Mouse (Mus musculus): ENCODE results near the gene Igfals. TPM values are rescaled to one million over a fixed set of nuclear protein-coding genes. Genes with fewer than 3 reads are reported as not detected.

Igfals gene
- polyA plus RNA-seq, 1 experiment from 2014 or later = not detected

DNA sequence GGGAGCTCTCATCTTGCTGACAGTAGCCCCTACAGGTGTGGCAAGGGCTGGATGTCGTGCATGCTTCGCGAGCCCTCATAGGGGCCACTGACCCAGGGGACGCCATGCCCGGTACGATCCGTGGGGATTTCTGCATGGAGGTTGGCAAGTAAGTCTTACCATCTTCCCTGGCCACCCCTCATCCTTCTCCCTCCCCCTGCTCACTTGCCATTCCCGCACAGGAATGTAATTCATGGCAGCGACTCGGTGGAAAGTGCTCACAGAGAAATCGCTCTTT is 31.1 kb downstream of the Igfals start:
- 34% methylated on average over 11 of the region's 11 CpGs for WGBS
- peaks cover 52% of the 10 kb centered on the region for H3K4me1 ChIP-seq (replicated peaks)
- H3K9ac ChIP-seq = peak overlapping the region; percentile 95
- no peaks in the 10 kb centered on the region for H3K9me3 ChIP-seq
- peaks cover 67% of the 10 kb centered on the region for H3K36me3 ChIP-seq
- peak overlapping the region; percentile 85 for H3K4me3 ChIP-seq
- peak overlapping the region; percentile 100 for H3K4me2 ChIP-seq
- no peaks in the 10 kb centered on the region for H3K27me3 ChIP-seq
- peak overlapping the region; percentile 88 for H3K27ac ChIP-seq (replicated peaks)
- peak; percentile 1; the same call in 1 of the 2 replicates for ATAC-seq (ENCODE audit: low read depth)

DNA sequence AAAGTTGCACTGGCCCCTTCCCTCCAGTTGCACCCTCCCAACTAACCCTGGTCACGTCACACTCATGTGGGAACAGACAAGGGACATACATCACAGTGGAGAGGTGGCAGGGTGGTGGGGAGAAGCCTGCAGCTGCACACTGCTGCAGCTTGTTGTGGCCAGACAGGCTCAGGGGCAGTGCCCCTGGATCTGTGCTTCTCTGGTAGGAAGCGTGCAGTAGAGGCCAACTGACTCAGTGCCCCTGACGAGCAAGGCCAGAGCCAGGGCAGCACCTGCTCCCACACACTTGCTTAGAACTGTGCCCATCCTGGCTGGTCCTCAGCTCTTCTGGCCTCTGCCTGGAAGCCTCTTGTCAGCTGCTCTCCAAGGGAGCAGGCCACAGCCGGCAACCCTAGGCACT is 31.8 kb downstream of the Igfals start:
- Histone ChIP-seq H3K9ac (peak overlapping the region; percentile 95), H3K4me2 (peak overlapping the region; percentile 100), H3K4me1 (replicated peaks) (peaks cover 52% of the 10 kb centered on the region), H3K36me3 (peaks cover 67% of the 10 kb centered on the region), H3K27ac (replicated peaks) (no peak overlapping the region), H3K27me3 (no peaks in the 10 kb centered on the region), H3K9me3 (no peaks in the 10 kb centered on the region), H3K4me3 (peak overlapping the region; percentile 85)
- 80% methylated on average over 4 of the region's 4 CpGs for WGBS
- no peak for ATAC-seq (ENCODE audit: low read depth)

DNA sequence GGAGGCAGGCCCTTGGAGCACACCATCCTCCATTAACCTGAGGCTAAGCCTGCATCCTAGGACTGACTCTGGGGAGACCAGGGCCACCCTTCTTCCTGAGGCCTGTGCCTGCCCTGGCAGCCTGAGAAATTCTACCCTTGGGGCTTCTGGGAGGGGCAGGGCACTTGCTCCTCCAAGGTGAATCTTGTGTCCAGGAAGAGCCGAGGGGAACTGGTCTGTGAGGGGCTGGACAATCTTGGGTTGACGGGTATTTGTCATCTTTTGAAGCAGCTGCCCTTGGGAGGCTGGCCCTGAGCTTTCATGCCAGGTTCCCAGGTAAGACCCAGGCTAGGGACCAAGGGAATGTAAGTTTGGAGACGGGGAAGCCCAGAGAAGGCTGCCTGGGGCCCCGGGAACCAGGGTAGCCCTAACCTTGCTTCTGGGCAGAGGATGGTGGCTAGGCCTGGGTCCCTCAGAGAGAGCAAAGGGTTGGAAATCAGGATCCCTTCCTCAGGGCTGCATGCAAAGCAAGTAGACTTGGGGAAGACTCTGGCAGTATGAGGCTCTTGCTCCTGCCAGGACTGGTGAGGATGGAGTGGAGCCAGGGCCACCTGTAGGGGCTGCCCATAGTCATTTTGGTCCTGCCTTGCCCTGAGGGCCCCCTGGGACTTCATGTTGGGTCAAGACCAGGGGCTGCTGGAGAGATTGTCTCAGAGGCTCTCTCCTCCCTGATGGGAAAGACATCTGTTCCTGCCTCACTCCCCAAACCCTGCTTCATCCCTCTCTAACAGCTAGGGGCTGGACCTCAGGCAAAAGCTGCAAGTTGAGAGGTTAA is 32.5 kb downstream of the Igfals start:
- Histone ChIP-seq H3K9me3 (no peaks in the 10 kb centered on the region), H3K4me3 (peak overlapping the region; percentile 85; the same call in 1 of the 2 replicates)
- WGBS = 88% methylated on average over 4 of the region's 4 CpGs

DNA sequence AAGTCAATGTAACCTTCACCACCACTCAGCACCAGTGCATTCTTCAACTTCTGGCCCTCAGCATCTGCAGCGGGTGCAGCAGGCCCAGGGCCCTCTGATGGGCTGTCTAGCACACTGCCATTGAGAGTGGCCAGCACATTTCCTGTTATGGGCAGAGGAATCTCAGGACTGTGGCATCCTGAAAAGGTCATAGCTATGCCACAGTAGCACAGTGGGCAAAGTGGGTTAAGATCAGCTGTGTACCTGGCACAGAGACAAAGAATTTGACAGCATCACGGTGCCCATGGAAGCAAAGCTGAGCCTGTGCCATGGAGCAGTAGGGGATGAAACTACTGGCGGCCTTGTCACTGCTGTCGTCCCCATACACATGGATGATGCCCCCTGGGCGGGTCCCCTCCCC is 33.4 kb downstream of the Igfals start:
- Histone ChIP-seq H3K27ac (replicated peaks) (no peak overlapping the region), H3K4me3 (no peak overlapping the region), H3K9ac (no peak overlapping the region), H3K36me3 (peaks cover 72% of the 10 kb centered on the region), H3K4me1 (replicated peaks) (peaks cover 38% of the 10 kb centered on the region), H3K27me3 (no peaks in the 10 kb centered on the region), H3K4me2 (no peak overlapping the region), H3K9me3 (no peaks in the 10 kb centered on the region)
- WGBS = 90% methylated on average over 5 of the region's 5 CpGs
- no peak for ATAC-seq (ENCODE audit: low read depth)

More for the DNA sequence above, 32.5 kb downstream of the Igfals start:
- peaks cover 67% of the 10 kb centered on the region for H3K36me3 ChIP-seq
- peak overlapping the region; percentile 100 for H3K4me2 ChIP-seq
- peaks cover 47% of the 10 kb centered on the region for H3K4me1 ChIP-seq (replicated peaks)
- H3K9ac ChIP-seq = peak overlapping the region; percentile 95
- no peaks in the 10 kb centered on the region for H3K27me3 ChIP-seq
- H3K27ac ChIP-seq (replicated peaks) = no peak overlapping the region
- ATAC-seq (ENCODE audit: low read depth) = no peak

DNA sequence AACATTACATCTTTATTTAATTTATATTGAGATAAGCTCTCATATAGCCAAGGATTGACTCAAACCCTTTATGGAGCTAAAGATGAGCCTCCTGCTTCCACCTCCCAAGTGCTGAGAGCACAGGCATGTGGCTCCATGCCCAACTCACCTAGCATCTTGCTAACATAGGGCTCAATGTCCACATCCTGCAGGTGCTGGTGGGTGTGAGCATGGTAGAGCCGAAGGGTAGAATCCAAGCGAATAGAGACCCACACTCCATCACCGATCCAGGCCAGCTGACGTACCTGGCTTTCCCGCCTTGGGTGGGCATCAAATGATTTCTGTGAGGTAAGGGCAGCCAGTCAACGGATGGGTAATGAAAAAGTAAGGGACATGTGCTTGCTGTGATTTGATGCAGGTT is 34.2 kb downstream of the Igfals start:
- peaks cover 33% of the 10 kb centered on the region for H3K4me1 ChIP-seq (replicated peaks)
- H3K4me2 ChIP-seq = no peak overlapping the region
- no peak for ATAC-seq (ENCODE audit: low read depth)
- H3K27me3 ChIP-seq = no peaks in the 10 kb centered on the region
- H3K36me3 ChIP-seq = peaks cover 80% of the 10 kb centered on the region
- WGBS = 94% methylated on average over 6 of the region's 6 CpGs
- H3K27ac ChIP-seq (replicated peaks) = no peak overlapping the region
- H3K9ac ChIP-seq = no peak overlapping the region
- no peaks in the 10 kb centered on the region for H3K9me3 ChIP-seq
- no peak overlapping the region for H3K4me3 ChIP-seq

DNA sequence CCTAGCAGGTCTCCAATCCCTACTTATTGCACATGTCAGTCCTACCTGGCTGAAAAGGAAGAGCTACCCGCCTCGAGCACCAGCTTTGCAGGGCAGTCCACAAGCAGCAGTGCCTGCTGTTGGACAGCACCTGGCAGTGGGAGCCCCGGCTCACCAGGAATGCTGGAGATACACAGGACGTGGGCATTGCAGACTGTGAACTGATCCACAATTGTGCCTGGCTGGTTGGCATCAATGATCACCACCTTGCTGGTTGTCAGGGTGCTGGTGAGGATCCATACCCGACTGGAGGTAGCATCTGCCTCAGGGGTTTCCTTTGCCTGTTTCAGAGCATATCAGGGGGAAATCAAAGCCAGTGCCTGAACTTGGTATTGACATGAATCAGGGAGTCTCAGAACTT is 36.3 kb downstream of the Igfals start:
- Histone ChIP-seq H3K9ac (no peak overlapping the region), H3K36me3 (peaks cover 100% of the 10 kb centered on the region), H3K9me3 (no peaks in the 10 kb centered on the region), H3K27me3 (no peaks in the 10 kb centered on the region), H3K27ac (replicated peaks) (no peak overlapping the region), H3K4me1 (replicated peaks) (peaks cover 15% of the 10 kb centered on the region), H3K4me2 (no peak overlapping the region), H3K4me3 (no peak overlapping the region)
- no peak for ATAC-seq (ENCODE audit: low read depth)
- WGBS = 95% methylated on average over 5 of the region's 5 CpGs

DNA sequence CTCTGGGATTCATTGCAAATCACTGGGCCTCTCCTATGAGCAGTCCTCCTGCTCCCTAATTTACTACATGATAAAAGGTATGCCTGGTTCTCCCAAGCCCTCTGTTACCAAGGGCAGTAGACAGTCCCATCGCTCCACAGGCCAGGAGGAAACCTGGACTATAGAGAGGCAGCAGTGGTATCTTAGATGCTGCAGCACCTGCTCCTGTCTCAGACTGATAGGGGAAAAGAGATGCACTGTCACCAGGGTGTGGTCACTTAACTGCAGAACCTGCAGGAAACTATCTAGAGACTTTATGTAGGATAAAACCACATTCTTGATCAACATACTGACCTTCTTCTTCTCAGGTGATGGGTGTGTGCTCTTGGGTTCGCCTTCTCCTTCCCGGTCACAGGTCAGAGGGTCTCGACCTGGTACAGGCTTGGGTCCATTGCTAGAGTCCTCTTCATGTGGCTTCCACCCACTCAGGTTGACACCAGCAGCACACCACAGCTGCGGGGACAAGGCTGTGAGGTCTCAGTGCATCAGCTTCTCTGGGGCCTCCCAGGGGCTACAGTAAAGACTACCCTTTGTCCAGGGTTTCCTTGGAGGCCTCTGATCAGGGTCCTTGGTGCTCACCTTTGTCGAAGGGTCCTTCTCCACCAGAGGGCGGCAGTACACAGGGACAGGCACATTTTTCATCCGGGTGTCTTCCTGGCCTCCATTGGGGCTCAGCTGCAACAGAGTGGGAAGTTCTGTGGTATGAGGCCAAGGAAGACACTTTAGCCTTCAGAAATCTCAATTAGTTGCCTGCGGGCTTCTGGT is 37.1 kb downstream of the Igfals start:
- no peak for ATAC-seq (ENCODE audit: low read depth)
- H3K4me3 ChIP-seq = no peak overlapping the region
- H3K9me3 ChIP-seq = no peaks in the 10 kb centered on the region
- no peak overlapping the region for H3K4me2 ChIP-seq
- no peak overlapping the region for H3K9ac ChIP-seq
- H3K4me1 ChIP-seq (replicated peaks) = peaks cover 8% of the 10 kb centered on the region
- H3K27me3 ChIP-seq = no peaks in the 10 kb centered on the region
- H3K36me3 ChIP-seq = peaks cover 100% of the 10 kb centered on the region
- no peak overlapping the region for H3K27ac ChIP-seq (replicated peaks)
- 69% methylated on average over 9 of the region's 9 CpGs for WGBS

DNA sequence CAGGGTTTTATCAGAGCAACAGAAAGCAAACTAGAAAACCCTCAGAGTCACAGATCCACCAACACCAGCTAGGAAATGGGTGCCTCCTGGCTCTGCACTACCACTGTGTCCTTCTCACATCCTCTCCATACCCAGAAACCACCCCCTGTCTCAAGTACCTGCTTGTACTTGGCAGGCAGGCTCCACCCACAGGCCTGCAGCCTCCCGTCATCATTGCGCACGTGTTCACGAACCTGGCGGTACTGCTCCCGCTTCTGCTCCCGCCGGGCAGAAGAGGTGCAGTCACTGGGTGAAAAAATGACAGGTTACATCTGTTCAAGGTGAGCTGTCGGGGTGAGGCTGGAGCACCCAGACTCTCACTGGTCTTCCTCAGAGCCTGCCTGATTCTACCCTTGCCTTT is 38.0 kb downstream of the Igfals start:
- Histone ChIP-seq H3K4me3 (no peak overlapping the region), H3K4me1 (replicated peaks) (no peaks in the 10 kb centered on the region), H3K4me2 (no peak overlapping the region), H3K36me3 (peaks cover 100% of the 10 kb centered on the region), H3K9ac (no peak overlapping the region), H3K9me3 (no peaks in the 10 kb centered on the region), H3K27me3 (no peaks in the 10 kb centered on the region), H3K27ac (replicated peaks) (no peak overlapping the region)
- WGBS = 97% methylated on average over 9 of the region's 9 CpGs
- ATAC-seq (ENCODE audit: low read depth) = no peak

DNA sequence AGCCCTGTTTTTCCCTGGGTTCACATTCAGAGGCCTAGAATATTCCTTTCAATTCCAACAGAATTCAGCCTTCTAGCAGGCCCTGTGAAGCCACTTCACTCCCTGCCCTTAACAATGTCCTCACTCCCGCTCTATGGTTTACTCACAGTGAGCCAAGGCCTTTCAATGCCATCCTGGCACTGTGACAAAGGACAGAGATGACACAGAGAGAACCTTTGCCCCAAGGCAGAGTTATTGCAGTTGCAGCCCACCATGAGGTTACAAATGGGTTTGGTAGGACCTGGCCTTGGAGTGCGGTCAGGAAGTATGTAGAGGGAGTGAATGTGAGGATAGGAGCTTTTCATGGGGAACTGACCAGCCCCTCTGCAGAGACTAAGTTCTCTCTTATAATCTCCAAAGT is 41.8 kb downstream of the Igfals start:
- Histone ChIP-seq H3K9me3 (no peaks in the 10 kb centered on the region), H3K27me3 (no peaks in the 10 kb centered on the region), H3K27ac (replicated peaks) (no peak overlapping the region), H3K9ac (no peak overlapping the region), H3K4me3 (no peak overlapping the region), H3K4me2 (no peak overlapping the region), H3K36me3 (peaks cover 100% of the 10 kb centered on the region), H3K4me1 (replicated peaks) (no peaks in the 10 kb centered on the region)
- WGBS = 96% methylated on average over 2 of the region's 2 CpGs
- no peak for ATAC-seq (ENCODE audit: low read depth)

DNA sequence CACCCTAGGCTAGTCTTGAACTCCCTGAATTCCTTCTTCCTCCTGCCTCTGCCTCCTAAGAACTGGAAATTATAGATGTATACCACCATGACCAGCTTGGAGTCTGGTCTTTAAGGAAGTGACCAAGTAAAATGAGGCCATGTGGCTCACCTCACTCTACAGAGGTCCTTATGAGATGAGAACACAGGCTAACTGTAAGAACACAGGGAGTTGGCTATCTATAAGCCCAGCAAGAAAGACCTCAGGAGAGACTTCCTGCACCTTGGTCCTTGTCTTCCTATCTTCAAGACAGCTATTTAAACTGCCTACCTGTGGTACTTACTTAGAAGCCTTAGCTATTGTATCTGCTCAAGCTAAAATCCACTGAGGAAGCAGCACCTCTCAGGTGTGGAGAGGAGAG is 48.2 kb downstream of the Igfals start:
- Histone ChIP-seq H3K9me3 (no peaks in the 10 kb centered on the region), H3K9ac (no peak overlapping the region), H3K4me1 (replicated peaks) (no peaks in the 10 kb centered on the region), H3K4me2 (no peak overlapping the region), H3K4me3 (no peak overlapping the region), H3K36me3 (peaks cover 98% of the 10 kb centered on the region), H3K27me3 (no peaks in the 10 kb centered on the region), H3K27ac (replicated peaks) (no peak overlapping the region)
- ATAC-seq (ENCODE audit: low read depth) = no peak

DNA sequence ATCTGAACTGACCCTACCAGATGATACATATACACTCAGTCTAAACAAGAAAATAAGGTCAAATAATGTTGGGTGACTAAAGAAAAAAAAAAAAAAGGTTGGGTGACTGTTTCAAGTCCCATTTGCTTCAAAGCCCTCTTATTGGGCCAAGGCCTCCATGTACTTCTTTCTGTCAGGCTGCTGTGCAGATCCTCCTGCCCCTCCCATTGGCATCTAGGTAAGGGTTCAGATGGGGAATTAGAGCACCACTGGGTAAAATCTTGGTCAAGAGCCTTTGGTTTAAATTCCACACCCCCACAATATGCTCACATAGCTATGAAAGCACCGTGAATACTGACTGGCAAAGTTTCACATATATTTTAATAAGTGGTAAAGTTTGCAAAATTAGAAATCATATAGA is 57.4 kb downstream of the Igfals start:
- 94% methylated on average over 1 of the region's 1 CpGs for WGBS
- H3K27ac ChIP-seq (replicated peaks) = no peak overlapping the region

DNA sequence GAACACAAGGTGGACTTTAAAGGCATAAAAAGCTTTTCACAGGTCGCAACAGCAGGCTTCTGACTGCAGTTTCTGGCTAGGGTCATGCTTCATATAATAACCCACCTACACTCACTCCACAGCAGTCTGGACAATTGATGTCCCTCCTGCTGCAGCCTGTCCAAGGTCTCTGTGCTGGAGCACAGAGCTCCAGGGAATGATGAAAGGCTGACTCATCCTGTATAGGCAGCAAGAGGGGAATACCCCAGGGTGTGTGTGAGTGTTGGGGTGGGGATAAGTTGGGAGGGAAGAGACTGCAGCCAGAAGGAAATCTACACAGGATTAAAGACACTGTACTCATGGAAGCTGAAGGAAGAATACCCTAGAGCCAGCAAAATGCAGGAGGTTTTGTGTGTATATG is 63.7 kb downstream of the Igfals start:
- no peaks in the 10 kb centered on the region for H3K27me3 ChIP-seq
- H3K27ac ChIP-seq (replicated peaks) = no peak overlapping the region
- no peak overlapping the region for H3K4me3 ChIP-seq
- no peak overlapping the region for H3K9ac ChIP-seq
- no peak for ATAC-seq (ENCODE audit: low read depth)
- peaks cover 54% of the 10 kb centered on the region for H3K36me3 ChIP-seq
- H3K4me2 ChIP-seq = no peak overlapping the region
- no peaks in the 10 kb centered on the region for H3K9me3 ChIP-seq
- 94% methylated on average over 1 of the region's 1 CpGs for WGBS
- peaks cover 17% of the 10 kb centered on the region for H3K4me1 ChIP-seq (replicated peaks)

More for the DNA sequence above, 57.4 kb downstream of the Igfals start:
- H3K9me3 ChIP-seq = no peaks in the 10 kb centered on the region
- H3K4me3 ChIP-seq = no peak overlapping the region
- no peaks in the 10 kb centered on the region for H3K4me1 ChIP-seq (replicated peaks)
- peaks cover 96% of the 10 kb centered on the region for H3K36me3 ChIP-seq
- no peak for ATAC-seq (ENCODE audit: low read depth)
- no peak overlapping the region for H3K9ac ChIP-seq
- no peaks in the 10 kb centered on the region for H3K27me3 ChIP-seq
- no peak overlapping the region for H3K4me2 ChIP-seq
